Comparison of ENCODE assay signal across 9 mouse cellular contexts in the genomic region with DNA sequence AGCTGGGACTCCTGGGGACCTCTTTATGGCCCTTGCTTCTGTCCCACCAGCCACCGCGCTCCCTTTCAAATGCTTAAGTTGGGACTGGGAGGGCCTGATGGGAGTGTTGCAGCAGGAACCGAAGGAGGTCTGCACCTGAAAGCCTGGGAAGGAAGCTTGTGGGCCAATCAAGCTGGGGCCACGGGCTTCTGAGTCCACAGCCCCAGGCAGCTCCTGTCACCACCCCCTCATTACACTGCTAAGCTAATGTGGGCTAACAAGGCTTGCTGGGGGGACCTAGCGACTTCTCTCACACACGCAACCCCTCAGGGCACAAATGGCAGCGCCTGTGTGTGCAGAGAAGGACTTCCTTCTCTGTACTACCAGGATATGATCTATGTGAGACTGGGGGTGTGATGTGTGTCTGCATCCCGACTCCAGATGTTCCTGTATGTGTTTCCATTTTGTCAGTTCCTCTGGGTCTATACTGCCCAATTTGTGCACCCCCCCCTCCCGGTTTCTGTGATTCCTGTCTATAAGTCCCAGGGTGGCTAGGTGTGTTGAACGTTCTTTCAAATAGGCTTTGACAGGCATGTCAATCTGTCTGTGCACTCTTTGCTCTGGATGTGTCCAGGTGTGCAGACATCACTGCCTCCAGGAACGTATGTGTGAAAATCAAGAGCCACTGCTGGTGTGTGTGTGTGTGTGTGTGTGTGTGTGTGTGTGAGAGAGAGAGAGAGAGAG. TPM values are rescaled to one million over a fixed set of nuclear protein-coding genes. Genes with fewer than 3 reads are reported as not detected.
DNase-seq lines count a peak whose midpoint lies in the region; ATAC-seq lines count a peak whose summit lies in the region.
"Had no signal": no experiment of that assay in that cellular context is flagged by ENCODE, and none has a peak within 500 bp of the region (broad histone marks: within the 10 kb centered on the region; RNA-seq: fewer than 3 reads in every experiment).

No protein-coding gene starts in this region.

- ATAC-seq in cerebellum, adult (ENCODE audit: insufficient number of reproducible peaks, low FRiP score, low TSS enrichment), result no peak
- no peak for ATAC-seq in liver, embryonic 13.5 days (ENCODE audit: low read depth)

- H3K4me2 ChIP-seq in liver, embryonic 13.5 days, result peak overlapping the region; percentile 73

- H3K4me1 ChIP-seq in liver, embryonic 13.5 days (replicated peaks), result peaks cover 60% of the 10 kb centered on the region

- peak overlapping the region; percentile 50; the same call in 1 of the 2 replicates for H3K9ac ChIP-seq in liver, embryonic 13.5 days

- 9% methylated on average over 11 of the region's 11 CpGs for WGBS in liver, embryonic 13.5 days (ENCODE audit: insufficient replicate concordance)

- no peaks in the 10 kb centered on the region for H3K9me3 ChIP-seq in liver, embryonic 13.5 days (replicated peaks)

- no peak overlapping the region; the same call in 1 of the 2 replicates for H3K4me3 ChIP-seq in liver, embryonic 13.5 days (replicated peaks)

- peak; percentile 74 for DNase-seq in cerebellum, adult 9-10 months
- DNase-seq in thymus, postnatal 4 days, result peak; percentile 17
- DNase-seq in thymus, postnatal 0 days (ENCODE audit: low spot score), result no peak
- no peak for DNase-seq in liver, embryonic 13.5 days
- DNase-seq in right cerebral cortex, postnatal 10 days (ENCODE audit: low spot score in 2 of 2), result no peak
- DNase-seq in layer of hippocampus, adult 8-10 months (ENCODE audit: low spot score in 2 of 2), result no peak
- no peak for DNase-seq in gastrocnemius, adult 18-20 months (ENCODE audit: low spot score)

- peaks cover 99% of the 10 kb centered on the region for H3K27me3 ChIP-seq in liver, embryonic 13.5 days

- no peak overlapping the region for H3K27ac ChIP-seq in liver, embryonic 13.5 days

- no peaks in the 10 kb centered on the region for H3K36me3 ChIP-seq in liver, embryonic 13.5 days

RNA-seq across cellular contexts. Expression of a gene that starts 3.7 kb away (rescaled TPM):
- 10.4 and 13.2 TPM in 2 replicates for polyA plus RNA-seq in thymus, postnatal 0 days (2015; fragmentation: Nextera tagmentation; extraction: Ambion mirVana)
- 1.9 and 2.8 TPM in 2 replicates for polyA plus RNA-seq in liver, embryonic 13.5 days (2015; fragmentation: Nextera tagmentation; extraction: Ambion mirVana)
- 1 to 10 TPM; 2.9 to 4.4 (median 3.6) TPM for total RNA-seq in layer of hippocampus, adult 8-10 months (2022)
- 10 to 100 TPM; 10.1 to 13.7 TPM for total RNA-seq in gastrocnemius, adult 18-20 months (2021)
- total RNA-seq: hematopoietic stem cell, adult 5-6 weeks had no signal

RNA-seq across cellular contexts. Expression of a gene that starts 9.6 kb away (rescaled TPM):
- 0.30 and 0.73 TPM in 2 replicates for polyA plus RNA-seq in thymus, postnatal 0 days (2015; fragmentation: Nextera tagmentation; extraction: Ambion mirVana)
- 0.17 and 0.47 TPM in 2 replicates for polyA plus RNA-seq in liver, embryonic 13.5 days (2015; fragmentation: Nextera tagmentation; extraction: Ambion mirVana)
- 1 to 10 TPM; 2.1 to 3.5 (median 2.8) TPM for total RNA-seq in layer of hippocampus, adult 8-10 months (2022)
- 100 to 1,000 TPM; 381 to 402 TPM for total RNA-seq in gastrocnemius, adult 18-20 months (2021)
- total RNA-seq: hematopoietic stem cell, adult 5-6 weeks had no signal

RNA-seq across cellular contexts. Expression of a gene that starts 11.2 kb away (rescaled TPM):
- polyA plus RNA-seq in thymus, postnatal 0 days (2015; fragmentation: Nextera tagmentation; extraction: Ambion mirVana), result 102 and 118 TPM in 2 replicates
- 133 and 142 TPM in 2 replicates for polyA plus RNA-seq in liver, embryonic 13.5 days (2015; fragmentation: Nextera tagmentation; extraction: Ambion mirVana)
- total RNA-seq in layer of hippocampus, adult 8-10 months (2022), result 10 to 100 TPM; 21.7 to 31.3 (median 29.1) TPM
- 10 to 100 TPM; 25.8 to 25.9 TPM for total RNA-seq in gastrocnemius, adult 18-20 months (2021)

RNA-seq across cellular contexts. Expression of a gene that starts 23.3 kb away (rescaled TPM):
- polyA plus RNA-seq in thymus, postnatal 0 days (2015; fragmentation: Nextera tagmentation; extraction: Ambion mirVana), result 0.19 and 0.23 TPM in 2 replicates
- polyA plus RNA-seq in liver, embryonic 13.5 days (2015; fragmentation: Nextera tagmentation; extraction: Ambion mirVana), result 0.13 TPM in 2 replicates
- total RNA-seq in layer of hippocampus, adult 8-10 months (2022), result 1 to 10 TPM; 1.9 to 2.7 (median 2.3) TPM
- under 1 TPM; 0.14 to 0.36 TPM for total RNA-seq in gastrocnemius, adult 18-20 months (2021)
- total RNA-seq: hematopoietic stem cell, adult 5-6 weeks had no signal

Comparison
In these comparisons a context has a peak if more than half of its experiments do, and no peak if none do; other contexts are left out.
1. DNase-seq: peak in cerebellum, adult 9-10 months (single experiment) and thymus, postnatal 4 days (single experiment); none in thymus, postnatal 0 days (single experiment), liver, embryonic 13.5 days (single experiment), right cerebral cortex, postnatal 10 days (0 of 2), layer of hippocampus, adult 8-10 months (0 of 2) and gastrocnemius, adult 18-20 months (single experiment).
2. RNA of a gene that starts 9.6 kb away (total RNA-seq): 381 to 402 TPM in gastrocnemius, adult 18-20 months; 2.1 to 3.5 TPM in layer of hippocampus, adult 8-10 months; every median in the first group is over 10 times any median in the second.